Mouse (Mus musculus): ENCODE measurements at regions not wholly inside any gene's neighbourhood (a gene's known extent, or its start where the extent isn't known, plus 50 kb on each side); places are given as distances from the start of the nearest gene placed in this dataset.

DNA sequence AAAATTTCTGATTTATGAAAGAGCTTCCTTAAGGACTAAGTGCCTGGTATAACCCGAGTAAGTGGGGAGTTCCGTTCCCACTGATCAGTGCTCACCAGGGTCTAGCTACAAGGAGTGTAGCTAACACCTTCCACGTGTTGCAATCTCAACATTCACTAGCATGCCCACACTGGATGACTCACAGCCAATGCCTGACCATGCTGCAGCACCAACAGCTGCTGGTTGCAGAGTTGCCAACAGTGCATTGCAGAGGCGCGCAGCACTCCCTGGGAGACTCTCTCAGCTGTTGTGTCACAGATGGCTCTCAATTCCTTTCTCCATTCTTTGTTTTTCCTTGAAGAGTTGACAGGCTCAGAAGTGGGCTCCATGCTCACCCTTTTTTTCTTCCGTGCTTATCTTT is 787.5 kb upstream of the Tenm3 start:
- DNase-seq = no peak

DNA sequence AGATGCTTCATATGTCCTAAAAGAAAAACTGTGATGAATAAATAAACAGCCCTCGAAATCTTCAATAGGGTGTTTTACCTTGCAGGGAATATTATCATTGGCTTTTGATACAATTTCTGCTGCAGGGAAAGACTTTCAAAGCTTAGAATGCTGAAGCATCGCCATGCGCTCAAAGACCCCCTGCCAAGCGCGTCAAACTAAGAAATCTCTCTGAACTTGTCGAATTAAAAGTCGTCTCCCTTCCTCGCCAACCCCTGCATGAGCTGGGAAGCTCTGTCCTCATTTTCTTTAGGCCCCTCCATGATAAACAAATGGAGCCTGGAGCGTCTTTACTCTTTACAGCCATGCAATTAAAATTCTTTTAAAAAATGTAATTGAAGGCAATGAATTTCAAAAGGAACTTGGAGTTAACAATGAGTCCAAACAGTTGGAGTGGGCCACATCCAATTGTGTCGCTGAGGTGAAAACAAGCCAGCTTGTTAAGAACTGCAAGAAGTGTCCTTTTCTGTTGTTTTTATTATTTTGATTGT is 784.3 kb upstream of the Tenm3 start:
- DNase-seq = no peak

DNA sequence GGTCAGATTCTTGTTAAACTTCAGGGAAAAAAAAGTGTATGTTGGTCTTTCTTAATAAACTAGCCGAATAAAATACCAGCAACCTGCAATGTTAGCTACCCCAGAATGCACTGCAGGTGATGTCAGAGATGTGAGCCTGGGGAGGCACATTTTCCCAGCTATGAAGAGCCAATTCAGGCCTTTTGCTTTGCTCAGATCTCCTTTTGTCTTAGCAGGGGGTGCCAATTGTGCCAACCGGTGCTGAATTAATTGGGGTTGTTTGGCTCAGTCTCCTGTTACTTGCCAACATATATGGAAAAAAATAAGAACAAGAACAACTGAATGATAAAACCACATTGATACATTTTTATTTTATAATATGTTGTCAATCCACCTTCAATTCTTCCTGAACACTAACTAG is 751.8 kb upstream of the Tenm3 start:
- DNase-seq = peak; percentile 50 to 65

DNA sequence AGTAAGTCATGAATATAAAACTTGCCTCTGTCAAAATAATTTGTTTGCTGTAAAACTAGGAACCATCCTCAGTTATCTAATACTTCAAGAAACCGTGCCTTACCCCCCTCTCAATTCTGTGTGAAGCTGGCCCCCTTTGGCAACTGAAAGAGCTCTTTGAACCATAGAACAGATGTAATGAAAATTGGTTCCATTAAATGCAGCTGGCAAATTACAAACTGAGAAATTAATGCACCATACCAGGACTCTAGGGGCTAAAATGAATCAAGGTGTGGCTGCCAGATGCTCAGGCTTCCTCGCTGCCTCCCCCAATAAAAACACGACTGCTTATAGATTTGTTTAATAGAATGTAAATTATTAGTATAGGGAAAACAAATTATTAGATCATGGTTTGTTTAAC is 723.7 kb upstream of the Tenm3 start:
- no peak for DNase-seq

DNA sequence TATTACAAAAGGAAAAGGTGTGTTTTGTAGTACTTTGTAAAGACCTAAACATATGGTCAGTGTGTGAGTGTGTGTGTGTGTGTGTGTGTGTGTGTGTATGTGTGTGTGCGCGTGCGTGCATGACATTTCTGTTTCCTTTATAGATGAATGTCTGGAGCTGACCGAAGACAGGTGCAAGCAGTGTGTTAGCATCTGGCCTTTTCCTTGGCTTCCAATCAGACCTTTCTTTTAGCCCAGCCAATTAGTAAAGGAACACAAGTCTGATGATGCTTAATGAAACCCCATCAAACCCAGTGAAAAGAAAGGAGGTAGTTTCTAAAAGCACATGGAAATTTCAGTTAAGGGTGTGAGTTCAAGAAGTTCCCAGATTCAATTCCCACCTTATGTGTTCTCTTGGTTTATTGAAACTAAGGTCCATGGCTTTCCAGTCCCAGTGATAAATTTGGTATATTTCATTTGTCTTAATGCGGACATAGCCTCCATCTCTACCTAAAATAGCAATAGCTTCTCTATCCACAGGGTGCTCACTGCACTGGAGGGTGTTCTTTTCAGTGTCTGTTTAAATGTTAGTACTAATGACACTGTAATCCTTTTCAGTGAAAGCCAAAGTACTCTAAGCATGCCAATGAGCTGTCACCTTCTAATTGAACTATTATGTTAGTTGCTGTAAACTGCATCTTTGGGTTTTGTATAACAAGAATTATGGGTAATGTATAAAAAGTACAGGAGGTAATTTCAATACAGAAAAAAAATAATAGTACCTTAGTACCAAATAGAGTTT is 719.9 kb upstream of the Tenm3 start:
- DNase-seq = no peak

DNA sequence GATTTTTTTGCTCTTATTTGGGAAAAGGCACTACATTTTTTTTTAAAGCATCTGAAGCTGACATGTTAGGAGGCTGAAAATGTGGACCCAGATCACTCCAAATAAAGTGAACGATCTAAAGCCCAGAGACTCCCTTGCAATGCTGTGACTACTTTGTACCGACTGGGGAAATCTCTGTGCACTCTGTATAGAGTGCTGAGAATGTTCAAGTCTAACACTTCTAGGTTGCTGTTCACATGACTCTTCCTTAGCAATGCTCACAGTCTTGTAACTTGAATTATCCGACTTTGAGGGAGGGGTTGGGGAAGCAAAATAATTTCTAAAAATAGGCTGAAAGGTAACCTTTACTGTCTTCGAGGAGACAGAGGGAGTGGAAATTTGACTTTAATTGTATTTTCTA is 719.2 kb upstream of the Tenm3 start:
- DNase-seq = no peak

DNA sequence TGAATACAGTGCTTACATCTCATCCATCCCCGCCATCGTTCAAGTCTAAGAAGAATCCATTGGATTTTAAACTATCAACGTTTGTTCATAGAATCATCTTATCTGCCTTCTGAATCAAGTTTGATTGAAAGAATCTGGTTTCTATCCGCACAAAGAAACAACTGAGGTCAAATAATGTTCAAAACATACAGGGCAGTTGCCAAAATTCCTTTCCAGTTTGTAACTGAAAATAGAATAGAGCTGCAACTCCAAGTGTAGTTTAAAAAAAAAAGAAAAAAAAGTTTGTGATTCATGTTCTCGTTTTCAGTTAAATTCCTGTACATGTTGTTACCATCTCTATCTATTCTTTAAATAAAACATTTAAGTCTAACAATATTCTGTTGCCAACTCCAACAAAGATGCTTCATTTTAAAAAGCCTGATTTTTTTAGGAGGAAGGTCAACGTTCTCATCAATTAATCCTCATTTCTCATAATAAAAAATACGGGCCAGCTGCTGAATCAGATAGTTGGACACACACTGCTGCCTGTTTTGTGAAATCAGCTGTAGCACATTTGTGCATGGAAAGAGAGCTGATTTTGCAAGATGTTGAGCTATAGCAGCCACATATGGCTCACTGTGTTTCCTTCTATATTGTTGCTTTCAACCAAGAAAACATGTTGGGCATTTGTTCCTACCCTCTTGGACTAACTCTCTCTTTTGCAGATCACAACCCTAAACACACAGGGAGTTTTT is 712.1 kb upstream of the Tenm3 start:
- DNase-seq = no peak

DNA sequence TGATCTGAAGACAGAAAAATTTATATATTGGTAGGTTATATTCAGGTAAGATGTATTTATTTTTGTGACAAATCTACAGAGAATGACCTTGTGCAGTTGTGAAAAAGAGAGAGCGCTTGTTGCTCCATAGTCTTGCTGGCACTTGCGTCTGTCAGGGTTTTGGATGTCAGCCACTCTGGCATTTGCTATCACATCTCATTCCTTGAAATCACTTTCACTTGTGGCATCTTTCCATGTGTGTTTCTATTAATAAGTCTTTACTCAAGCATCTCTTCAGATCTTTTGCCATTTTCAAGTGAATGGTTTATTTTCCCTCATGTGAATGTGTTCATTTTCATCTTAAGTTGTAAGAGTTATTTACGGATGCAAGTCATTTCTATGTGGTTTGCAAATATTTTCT is 709.4 kb upstream of the Tenm3 start:
- DNase-seq = peak; percentile 54 to 61

DNA sequence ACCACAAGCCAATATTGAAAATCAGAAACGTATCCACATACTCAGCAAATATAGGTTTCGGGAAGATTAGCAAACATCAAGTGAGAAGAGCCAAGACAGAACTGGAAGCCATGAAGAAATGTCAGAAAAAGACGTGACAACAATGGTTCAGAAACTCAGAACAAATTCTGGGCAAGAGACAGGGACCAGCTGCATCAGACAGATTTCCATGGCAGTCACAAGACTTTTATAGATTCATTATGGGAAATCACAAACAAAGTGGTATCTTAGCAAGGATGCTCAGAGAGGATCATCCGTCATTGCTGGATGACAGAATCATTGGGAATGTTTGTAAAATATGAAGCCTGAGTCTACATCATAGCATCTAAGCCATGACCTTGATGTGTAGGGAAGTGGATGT is 699.6 kb upstream of the Tenm3 start:
- no peak for DNase-seq

DNA sequence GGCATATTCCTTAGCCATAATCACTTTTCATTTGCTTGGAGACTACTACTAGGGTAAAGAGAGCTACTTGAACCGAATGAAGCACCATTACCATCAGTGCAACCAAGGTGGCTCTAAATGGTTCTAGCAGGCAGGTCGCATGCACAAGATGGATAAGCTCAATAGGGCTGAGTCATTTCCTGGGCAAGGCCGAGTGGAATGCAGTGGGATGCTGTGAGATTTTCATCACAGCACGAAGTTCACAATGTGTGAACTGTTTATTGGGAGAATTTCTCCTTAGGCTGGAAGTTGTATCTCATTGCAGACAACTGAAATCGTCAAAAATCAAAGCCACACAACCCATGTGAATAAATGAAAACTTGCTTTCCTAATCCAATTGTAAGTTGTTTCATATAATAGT is 697.6 kb upstream of the Tenm3 start:
- DNase-seq = no peak

DNA sequence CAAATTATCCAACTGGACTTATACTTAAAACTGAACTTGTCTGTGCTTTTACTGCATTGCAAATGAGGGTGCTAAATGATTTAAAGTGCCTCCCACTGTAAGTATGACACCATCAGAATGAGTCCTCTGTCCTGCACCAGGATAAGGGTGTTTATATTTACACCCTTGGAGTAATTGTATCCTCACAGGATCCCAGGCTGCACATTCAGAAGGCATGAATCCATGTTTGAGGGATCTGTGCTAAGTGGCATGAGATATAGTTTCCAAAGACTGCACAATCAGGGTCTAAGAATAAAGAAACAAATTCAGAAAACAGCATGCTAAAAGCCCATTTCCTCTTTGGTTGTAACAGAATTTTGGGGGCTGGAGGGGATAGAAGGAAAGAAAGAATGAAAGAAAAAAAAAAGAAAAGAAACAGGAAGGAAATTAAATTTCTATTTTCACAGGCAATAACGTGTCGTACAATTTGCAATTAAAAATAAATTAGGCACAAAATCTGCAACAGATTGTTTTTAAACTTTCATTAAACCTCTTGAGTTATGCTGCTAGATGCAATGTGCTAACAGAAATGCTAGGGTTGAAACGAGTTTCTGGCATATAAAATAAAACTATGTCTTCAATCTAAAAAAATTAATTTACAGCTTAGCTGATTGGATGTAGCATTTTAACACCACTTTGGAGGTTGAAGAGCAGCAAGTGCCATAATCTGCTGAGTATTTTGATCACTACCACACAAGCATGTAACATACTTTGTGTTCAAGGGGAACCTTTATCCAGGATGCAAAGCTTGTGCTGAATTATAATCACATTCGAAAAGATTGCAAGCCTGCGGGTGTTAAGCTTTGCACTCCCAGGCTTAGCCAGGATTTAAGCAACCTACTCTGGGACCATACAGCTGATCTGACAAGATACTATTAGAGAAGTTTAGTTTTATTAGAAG is 689.9 kb upstream of the Tenm3 start:
- DNase-seq = no peak

DNA sequence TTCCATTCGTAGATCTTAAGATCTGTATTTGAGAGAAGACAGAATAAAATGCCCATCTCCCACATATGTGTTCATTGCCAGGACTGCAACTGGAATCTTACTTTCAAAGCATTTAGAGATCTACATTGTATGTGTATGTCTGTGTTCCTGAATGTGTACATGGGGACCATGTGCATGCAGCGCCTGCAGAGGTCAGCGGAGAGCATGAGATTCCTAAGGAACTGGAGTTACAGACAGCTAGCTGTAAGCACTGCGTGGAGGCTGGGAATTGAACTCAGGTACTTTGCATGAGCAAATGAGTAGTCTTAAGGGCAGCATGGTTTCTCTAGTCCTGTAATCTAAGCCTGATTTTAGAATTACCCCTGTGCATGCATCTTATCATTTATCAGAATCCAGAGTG is 685.5 kb upstream of the Tenm3 start:
- DNase-seq = peak; percentile 22 to 23

DNA sequence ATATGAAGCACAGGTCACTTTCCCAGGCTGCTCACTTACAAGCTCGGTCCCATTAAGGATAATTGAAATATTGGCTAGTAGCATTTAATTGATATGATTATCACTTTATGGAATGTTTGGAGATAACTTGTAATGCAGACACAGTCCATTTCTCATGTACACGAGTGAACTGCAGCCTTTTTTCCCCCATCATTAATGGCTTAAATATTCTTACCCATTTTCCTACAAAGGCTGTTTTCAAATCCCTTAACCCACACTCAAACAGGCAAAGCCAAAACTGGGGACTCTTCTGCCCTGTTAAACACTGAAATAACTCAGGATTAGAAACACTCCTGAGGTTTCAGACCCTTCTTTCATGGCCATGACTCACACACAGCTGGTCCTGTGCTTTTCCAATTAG is 649.2 kb upstream of the Tenm3 start:
- no peak for DNase-seq

DNA sequence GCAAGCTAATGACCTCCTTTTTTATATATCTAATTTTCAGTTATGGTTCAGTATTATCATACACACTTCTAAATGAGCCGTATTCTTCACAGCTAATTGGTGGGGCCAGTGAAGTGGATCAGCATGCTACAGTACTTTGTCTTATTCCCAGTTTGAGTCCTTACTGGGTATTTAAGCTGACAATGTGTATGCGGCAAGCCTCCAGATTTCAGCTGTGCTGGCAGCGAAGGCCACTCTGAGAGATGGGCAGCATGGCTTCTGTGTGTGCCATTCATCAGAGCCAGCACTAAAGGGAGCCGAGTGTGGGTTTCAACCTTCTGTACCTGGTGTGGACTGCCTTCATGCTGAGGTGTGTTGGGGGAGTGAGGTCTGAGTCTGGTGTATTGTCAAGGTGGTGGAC is 641.5 kb upstream of the Tenm3 start:
- DNase-seq = peak; percentile 72 to 87

DNA sequence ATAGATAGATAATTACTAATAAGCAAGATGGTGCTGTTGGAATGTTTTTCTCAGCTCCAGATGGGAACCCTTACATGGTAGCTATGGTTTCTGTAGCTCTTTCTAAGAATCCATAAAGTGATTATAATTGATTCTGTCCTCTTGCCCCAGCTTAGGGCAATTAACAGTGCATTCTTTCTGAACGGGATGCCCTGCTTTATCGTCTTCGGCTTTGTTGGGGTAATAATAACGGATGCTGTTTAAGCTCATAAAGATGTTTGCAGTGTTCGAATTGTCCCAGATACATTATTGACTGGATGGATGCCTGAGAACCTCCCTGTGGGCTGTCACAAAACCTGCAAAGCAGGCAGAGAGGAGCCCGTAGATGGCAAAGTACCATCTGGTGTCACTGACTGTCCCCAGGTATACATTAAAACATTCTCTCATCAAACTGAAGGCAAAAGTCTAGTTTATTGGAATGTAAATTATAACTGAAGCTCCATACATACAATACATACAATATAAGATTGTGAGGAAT is 637.8 kb upstream of the Tenm3 start:
- no peak for DNase-seq

DNA sequence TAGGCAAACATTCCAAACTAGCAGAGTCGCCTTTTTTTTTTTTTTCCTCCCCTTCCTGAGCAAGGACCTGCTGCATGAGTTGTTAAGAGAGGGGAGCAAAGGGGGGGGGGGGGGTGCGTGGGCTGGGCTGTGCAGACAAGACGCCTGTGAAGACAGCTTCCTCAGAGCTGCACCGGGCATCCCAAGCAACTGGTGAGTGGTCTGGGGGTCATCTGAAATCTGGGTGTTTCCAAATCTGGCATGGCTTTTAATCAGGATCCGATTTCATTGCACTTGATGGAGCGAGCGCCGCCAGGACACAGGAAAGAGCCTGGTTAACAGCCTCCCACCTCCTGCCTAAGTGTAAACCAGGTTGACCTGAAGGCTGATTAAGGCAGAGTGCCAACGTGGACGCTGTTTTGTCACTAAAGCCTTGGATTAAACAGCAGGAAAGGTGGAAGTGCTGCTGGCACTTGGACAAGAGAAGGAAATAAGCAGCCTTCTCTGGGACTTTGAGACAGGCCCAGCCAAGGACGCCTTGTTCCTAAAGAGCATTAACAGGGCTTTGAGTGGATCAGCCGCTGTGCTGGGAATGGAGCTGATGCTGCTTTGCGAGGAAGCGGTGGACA is 622.3 kb upstream of the Tenm3 start:
- peak; percentile 57 to 61 for DNase-seq

DNA sequence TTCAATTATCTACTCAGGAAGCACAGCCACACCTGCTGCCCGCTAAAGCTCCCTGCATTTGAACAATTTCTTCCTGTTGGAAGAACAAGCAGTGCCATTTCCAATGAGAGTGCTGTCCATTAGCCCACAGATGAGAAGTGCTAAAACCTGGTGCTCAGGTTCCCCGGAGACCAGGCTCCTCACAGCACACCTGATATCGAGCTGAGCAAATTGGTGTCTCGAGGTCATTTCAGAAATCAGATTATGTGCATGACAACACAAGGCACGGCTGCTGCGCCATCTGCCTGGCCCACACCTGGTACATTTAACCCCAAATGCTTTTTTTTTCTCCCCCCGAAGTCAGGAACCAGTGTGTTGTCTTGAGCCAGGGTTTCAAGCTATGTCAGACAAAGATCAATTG is 621.3 kb upstream of the Tenm3 start:
- peak in 1 of 2 experiments; percentile 4 for DNase-seq

DNA sequence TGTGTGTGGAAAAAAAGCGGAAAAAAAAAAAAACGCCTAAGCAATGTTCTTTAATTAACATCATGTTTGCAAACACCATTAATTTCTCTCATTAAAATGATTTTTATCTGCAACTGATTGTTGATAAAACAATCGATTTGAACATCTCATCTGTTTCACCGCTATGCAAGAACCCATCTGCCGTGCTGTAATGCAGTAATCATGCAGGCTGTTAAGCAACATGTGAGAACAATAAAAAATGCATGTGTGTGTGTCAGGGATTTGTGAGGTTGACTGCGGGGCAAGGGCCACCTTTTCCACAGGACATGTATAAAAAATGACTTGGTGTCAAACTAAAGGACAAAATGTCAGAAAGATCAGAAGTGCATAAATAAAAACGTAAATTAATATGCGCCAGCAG is 618.9 kb upstream of the Tenm3 start:
- DNase-seq = no peak

DNA sequence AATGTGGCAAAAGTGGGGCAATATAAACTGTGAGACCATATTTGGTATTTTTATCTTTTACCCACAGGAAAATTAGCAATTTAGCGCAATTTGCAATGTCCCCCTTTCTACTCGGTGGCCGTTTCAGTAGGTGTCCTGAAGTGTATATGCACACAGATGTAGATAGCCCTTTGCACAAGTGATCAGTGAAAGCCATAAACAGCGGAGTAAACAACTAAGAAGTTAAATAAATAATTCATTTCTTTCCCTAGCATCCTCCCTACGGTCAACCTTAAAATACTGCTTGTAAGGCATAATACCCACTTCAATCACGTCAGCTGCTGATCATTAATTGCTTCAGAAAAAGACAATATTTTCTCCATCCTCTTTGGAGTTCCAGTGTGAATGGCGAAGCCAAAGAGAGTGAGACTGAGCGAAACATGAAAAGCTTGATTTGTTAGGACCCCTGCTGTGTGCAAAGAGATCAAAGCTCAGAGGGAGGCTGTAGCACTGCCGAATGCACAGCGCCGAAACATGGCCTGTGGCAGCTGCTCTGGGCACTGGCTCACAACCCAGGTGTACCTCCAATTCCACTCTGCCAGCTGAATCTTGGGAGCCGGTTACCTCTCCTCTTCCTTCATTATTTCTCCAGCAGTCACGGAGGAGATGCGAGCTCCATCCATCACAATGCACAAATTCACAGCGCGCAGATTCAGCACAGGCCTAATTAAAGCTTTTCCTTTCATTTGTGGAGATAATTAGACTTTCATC is 618.1 kb upstream of the Tenm3 start:
- DNase-seq = peak; percentile 25 to 56

DNA sequence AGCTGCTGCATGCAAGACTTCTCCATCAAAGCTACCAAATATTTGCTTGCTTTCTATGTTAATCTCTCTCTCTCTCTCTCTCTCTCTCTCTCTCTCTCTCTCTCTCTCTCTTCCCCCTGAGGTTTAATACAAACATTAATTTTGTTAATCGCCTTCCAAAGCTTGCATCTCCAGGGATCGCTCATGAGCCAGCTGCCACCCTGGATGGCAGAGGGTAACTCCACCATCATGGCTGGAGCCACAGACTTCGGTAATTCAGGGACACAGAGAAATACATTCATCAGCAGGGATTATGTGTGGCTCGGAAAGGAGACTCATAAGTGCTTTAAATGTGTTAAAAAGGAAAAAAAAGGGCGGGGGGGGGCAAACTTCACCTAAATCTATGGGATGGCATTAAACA is 601.7 kb upstream of the Tenm3 start:
- no peak for DNase-seq

DNA sequence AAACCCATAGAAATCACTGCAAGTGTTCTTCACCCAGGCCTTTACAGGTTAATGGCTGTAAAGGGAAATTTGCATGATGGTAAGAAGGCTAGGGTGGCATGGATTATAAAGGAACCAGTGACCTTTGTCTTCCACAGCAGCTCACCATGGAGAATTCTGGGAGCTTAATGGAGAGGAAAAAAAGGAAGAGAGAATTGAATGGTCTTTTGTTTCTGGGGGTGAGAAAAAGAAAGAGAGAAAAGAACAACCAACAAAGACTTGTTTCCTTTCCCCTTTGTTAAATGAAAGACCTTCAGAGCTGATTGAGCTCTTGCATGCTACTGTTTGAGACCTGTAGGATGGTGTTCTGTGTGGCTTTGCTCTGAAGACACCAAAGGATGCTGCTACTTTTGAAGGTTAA is 597.5 kb upstream of the Tenm3 start:
- no peak for DNase-seq

DNA sequence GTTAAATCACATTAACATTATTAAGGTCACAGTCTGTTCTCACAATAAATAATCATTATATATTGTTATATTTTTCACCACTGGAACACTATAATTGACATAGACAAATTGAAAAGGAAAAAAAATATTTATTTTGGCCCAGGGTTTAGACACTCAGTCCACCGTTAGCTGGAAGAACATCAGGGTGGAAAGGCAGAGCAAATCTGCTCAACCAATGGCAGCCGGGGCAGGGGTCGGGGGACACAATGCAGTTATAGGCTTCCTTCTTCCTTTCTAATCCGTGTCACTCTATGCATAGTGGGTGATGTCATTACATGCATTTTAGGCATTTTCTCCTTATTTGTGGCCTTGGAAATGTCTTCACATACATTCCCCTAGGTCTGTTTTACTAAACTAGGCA is 552.8 kb upstream of the Tenm3 start:
- no peak for DNase-seq
